Mouse (Mus musculus): ENCODE measurements around the gene Urad.

Gene Urad

GRCm38 (mm10) chr5:147300917-147301780, 21.1 kb downstream of the Urad start:
- DNase-seq (ENCODE audit: low spot score in 2 of 2) = no peak

- no peak for DNase-seq (ENCODE audit: low spot score in 2 of 2)
These were observed 22.3 kb downstream of the Urad start for GRCm38 (mm10) chr5:147300001-147300363.

GRCm38 (mm10) chr5:147299255-147300000, 22.8 kb downstream of the Urad start:
- no peak for DNase-seq (ENCODE audit: low spot score in 2 of 2)

GRCm38 (mm10) chr5:147297249-147297648, 25.0 kb downstream of the Urad start:
- no peak for DNase-seq (ENCODE audit: low spot score in 2 of 2)

- no peak for DNase-seq (ENCODE audit: low spot score in 2 of 2)
These were observed 28.1 kb downstream of the Urad start for GRCm38 (mm10) chr5:147294121-147294520.

GRCm38 (mm10) chr5:147293127-147293910, 28.9 kb downstream of the Urad start:
- DNase-seq (ENCODE audit: low spot score in 2 of 2) = peak; percentile 41 to 66

GRCm38 (mm10) chr5:147292506-147293120, 29.6 kb downstream of the Urad start:
- no peak for DNase-seq (ENCODE audit: low spot score in 2 of 2)

- no peak for DNase-seq (ENCODE audit: low spot score in 2 of 2)
These were observed 30.3 kb downstream of the Urad start for GRCm38 (mm10) chr5:147291764-147292505.

GRCm38 (mm10) chr5:147284365-147284764, 37.9 kb downstream of the Urad start:
- no peak for DNase-seq (ENCODE audit: low spot score in 2 of 2)

GRCm38 (mm10) chr5:147277547-147277925, 44.7 kb downstream of the Urad start:
- no peak for DNase-seq (ENCODE audit: low spot score in 2 of 2)

GRCm38 (mm10) chr5:147276701-147277546, 45.3 kb downstream of the Urad start:
- no peak for DNase-seq (ENCODE audit: low spot score in 2 of 2)

- no peak for DNase-seq (ENCODE audit: low spot score in 2 of 2)
These were observed 46.5 kb downstream of the Urad start for GRCm38 (mm10) chr5:147275761-147276160.

GRCm38 (mm10) chr5:147274174-147275141, 47.8 kb downstream of the Urad start:
- no peak for DNase-seq (ENCODE audit: low spot score in 2 of 2)

- no peak for DNase-seq (ENCODE audit: low spot score in 2 of 2)
These were observed 49.4 kb downstream of the Urad start for GRCm38 (mm10) chr5:147272808-147273345.

- DNase-seq (ENCODE audit: low spot score in 2 of 2) = no peak
These were observed 50.0 kb downstream of the Urad start for GRCm38 (mm10) chr5:147272046-147272807.

GRCm38 (mm10) chr5:147270673-147271655, 51.3 kb downstream of the Urad start:
- DNase-seq (ENCODE audit: low spot score in 2 of 2) = no peak

All from right cerebral cortex, postnatal 10 days (tissue).